Mouse (Mus musculus): ENCODE results near the gene Mipep. TPM values are rescaled to one million over a fixed set of nuclear protein-coding genes. Genes with fewer than 3 reads are reported as not detected.

Mipep gene
- total RNA-seq, 2 experiments from 2014 or later, result 22.2 to 22.7 TPM

Other genes starting within 250 kb of the Mipep start
- 10 to 100 TPM; 18.9 to 19.6 TPM for gene Spata13, start 150.6 kb upstream of the Mipep start, total RNA-seq (2021)
- gene C1qtnf9, start 16.4 kb upstream of the Mipep start, total RNA-seq (2021), result 10 to 100 TPM; 27.2 to 27.7 TPM